Mouse (Mus musculus): Measurements from ENCODE around the gene Esm1.

Esm1 gene

DNA sequence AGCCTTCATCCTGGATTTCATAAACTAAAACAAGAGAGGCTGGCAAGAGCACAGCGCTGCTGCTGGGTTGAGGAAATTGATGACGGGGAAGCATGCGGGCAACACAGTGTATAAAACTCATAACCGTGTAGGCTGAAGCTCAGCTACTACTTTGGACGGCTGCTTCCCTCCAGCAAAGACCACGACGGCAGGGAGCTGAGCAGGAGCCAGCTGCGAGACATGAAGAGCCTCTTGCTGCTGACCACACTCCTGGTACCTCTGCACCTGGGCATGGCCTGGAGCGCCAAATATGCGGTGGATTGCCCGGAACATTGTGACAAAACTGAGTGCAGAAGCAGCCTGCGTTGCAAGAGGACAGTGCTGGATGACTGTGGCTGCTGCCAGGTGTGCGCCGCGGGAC, at the start of gene Esm1:
Gene Esm1, plus strand, starts transcription at position 36 of the 400 bp plus-strand sequence.
- DNase-seq (ENCODE audit: low spot score) = no peak

DNA sequence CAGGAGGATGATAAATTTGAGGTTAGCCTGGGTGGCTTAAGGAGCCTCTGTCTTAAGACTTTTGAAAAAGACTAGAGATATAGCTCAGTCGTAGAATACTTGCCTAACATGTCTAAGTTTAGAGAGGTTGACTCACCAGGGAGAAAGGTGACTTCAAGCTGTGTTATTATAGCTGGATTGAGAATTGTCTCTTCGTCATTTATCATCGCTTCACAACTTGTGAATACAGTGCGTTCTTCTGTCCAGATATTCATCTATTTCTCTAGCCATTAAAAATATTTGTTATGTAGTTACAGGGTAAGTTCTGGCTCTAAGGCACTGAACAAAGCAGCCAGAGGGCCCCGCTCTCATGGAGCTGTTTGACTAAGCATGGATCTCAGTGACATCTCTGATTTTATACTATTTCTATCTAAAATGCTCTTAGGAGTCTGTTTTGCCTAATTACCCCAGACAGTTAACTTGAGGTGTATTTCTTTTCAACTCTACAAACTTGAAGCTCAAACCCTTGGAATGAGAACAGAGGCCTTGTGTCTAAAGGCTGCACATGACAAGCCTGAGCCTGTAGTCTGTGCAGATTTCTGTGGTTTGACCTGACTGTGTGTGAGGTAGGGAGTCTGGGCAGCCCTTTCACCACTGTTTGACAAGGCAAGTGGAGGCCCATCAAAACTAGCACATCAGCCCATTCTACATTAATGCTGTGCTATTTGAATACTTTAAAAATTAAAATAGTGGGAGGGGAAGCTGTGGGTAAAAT, 45.0 kb upstream of the Esm1 start:
- no peak for DNase-seq (ENCODE audit: low spot score)

- no peak for DNase-seq (ENCODE audit: low spot score)
Observed at GRCm38 (mm10) chr13:113168018-113168534, 41.4 kb upstream of the Esm1 start.

- no peak for DNase-seq (ENCODE audit: low spot score)
Observed at GRCm38 (mm10) chr13:113170256-113170655, 39.2 kb upstream of the Esm1 start.

DNA sequence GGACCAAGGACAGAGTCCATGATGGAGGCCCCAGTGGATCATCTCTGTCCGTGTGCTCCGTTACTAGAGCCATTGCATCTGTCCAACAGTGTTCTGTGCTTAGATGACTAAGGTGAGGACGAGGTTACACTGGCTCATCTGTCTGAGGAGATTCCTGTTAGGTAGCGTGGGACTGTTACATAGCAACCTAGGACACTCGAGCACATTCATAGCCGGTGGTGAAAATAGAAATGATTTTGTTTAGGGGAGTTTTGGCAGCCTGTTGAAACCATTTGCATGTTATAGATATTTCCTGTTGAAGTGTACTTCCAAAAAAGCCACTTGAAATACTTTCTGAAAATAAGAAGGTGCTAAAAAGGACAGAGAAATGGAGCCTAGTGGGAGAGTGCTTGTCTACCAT, 35.3 kb upstream of the Esm1 start:
- no peak for DNase-seq (ENCODE audit: low spot score)

GRCm38 (mm10) chr13:113183310-113183709, 26.1 kb upstream of the Esm1 start:
- DNase-seq (ENCODE audit: low spot score) = no peak

GRCm38 (mm10) chr13:113183720-113184119, 25.7 kb upstream of the Esm1 start:
- DNase-seq (ENCODE audit: low spot score) = no peak

DNA sequence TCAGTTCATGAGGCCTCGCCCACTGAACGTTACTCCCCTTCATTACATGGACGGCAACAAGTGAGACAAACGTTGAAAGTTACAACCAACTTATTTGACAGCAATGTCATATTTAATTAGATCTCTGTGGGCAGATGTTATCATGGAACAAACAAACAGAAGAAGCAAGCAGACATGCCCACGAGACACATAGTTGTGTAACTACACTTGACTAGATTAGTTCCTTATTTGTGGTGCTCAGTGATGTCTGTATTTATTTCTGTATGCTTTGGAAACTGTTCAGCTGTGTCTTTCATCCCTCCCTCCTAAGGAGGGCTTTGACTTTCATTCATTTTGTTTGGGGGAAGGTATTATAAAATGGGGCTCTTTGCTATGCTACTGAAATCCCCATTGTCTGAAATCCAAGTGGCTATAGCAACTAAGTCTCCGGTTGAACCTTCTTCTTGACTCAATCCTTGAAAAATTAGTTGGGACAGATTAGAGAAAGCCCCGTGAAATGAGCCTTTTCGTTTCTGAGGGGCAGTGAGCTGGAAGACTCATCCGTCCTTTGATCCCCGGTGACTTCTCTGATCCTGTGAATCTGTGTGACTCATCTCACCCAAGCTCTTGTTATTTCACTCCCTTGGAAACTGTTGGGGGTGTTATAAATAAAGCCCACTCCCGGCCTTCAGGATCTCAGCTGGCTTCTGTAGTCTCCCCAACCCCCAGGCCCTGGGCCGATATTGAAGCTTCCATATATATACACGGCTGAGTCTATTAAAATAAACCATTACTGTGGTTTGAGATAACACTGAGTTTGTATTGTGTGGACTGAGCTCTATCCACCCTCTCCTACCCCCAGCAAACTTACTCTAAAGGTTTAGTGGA, 12.4 kb upstream of the Esm1 start:
- no peak for DNase-seq (ENCODE audit: low spot score)

- no peak for DNase-seq (ENCODE audit: low spot score)
Observed at GRCm38 (mm10) chr13:113197872-113198502, 11.5 kb upstream of the Esm1 start.

DNA sequence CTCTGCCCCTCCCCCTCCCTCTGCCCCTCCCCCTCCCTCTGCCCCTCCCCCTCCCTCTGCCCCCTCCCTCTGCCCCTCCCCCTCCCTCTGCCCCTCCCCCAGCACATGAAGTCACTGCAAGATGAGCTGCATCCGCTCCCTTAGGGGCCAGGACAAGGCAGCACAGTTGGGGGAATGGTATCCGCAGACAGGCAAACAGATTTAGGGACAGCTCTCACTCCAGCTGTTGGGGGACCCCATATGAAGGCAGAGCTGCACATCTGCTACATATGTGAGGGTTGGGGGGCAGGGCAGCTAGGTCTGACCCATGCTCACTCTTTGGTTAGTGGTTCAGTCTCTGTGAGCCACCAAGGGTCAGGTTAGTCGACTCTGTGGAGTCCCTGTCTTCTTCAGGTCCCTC, 10.1 kb upstream of the Esm1 start:
- no peak for DNase-seq (ENCODE audit: low spot score)

GRCm38 (mm10) chr13:113200726-113201125, 8.7 kb upstream of the Esm1 start:
- no peak for DNase-seq (ENCODE audit: low spot score)

DNA sequence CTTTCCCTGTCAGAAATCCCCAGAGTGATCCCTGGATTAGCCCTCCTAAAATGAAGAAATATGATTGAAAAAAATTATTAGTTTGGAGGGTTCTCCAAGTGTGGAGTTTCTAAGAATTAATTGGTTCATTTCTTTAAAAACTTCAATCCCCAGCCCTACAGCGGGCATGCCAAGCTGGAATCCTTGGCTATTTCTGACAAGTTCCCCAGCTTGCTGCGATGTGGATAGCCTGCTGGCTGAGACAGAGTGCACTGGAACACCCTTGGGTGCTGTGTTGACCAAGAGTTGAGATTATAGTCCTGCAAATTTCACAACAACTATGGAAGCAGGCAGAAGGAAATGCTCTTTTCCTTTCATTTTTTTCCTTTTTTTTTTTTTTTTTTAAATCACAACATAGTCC, 7.8 kb upstream of the Esm1 start:
- no peak for DNase-seq (ENCODE audit: low spot score)

GRCm38 (mm10) chr13:113202184-113202583, 7.3 kb upstream of the Esm1 start:
- no peak for DNase-seq (ENCODE audit: low spot score)

DNA sequence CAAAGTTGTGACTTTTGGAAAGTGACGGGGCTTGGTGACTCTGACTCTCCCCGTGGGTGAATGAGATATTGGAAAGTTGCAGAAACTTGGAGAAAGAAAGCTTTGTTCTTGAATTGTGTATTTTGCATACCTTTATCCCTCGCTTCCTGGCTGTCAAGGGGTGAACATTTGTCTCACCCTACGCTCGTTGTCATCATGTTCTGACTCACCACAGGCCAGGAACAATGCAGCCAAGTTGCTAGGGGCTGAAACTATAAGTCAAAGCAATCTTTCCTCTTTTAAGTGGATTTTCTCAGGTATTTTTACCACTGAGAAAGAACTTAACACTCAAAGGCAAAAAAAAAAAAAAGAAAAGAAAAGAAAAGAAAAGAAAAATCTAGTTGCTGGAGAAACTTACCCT, 6.3 kb upstream of the Esm1 start:
- no peak for DNase-seq (ENCODE audit: low spot score)

- DNase-seq (ENCODE audit: low spot score) = no peak
Observed at GRCm38 (mm10) chr13:113205346-113205745, 4.1 kb upstream of the Esm1 start.

DNA sequence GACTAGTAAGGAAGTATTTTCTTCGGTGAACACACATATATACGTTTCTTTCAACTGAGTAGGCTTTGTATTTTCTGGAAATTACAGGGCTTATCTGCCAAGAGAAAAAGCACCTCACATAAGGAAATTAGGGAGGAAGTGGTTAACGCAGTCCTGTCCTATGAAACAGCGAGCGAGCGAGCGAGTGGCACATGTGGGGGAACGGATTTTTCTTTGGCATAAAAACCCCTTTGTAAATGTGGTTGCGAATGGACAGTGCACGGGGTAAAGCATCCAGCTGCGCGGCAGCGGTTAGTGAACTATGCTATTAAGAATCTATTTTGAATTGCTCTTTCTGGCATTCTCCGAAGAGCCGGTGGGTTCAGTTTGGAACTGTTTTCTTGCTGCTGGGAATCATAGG, 1.9 kb downstream of the Esm1 start:
- DNase-seq (ENCODE audit: low spot score) = no peak

DNA sequence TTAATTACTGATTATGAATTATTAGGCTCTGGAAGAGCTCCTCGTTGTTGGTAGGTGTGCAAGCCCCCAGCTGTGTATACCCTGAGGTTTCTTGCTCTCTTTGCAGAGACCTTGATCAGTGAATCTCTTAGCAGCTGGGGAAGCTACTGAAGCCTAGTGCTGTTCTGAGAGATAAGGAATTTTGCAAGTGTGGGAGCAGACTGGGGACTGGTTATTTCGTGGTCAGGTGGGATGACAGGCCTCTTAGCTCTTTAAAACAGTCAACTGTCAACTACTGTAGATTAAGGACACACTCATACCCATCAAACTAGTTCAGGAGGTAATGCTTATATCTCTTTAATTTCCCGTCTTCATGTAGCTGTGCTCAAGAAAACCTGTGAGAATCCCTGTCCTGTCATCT, 2.9 kb downstream of the Esm1 start:
- no peak for DNase-seq (ENCODE audit: low spot score)

DNA sequence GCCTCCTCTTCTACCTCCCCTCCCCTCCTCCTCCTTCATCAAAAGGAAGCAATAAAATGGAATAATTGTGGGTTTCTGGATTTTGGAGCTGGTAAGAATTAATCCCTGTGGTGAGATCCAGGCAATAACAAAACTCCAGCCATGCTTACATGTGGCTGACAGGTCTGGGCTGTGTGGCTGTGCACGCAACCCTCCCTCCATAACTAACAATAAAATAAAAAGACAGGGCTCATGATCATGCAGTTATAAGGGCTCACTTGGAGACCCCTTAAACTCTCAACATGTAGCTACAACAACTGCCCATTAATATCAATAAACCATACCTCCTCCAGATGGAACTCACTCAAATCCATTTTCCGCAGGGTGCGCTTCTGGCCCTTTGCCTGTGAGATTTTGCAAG, 4.4 kb downstream of the Esm1 start:
- DNase-seq (ENCODE audit: low spot score) = no peak

DNA sequence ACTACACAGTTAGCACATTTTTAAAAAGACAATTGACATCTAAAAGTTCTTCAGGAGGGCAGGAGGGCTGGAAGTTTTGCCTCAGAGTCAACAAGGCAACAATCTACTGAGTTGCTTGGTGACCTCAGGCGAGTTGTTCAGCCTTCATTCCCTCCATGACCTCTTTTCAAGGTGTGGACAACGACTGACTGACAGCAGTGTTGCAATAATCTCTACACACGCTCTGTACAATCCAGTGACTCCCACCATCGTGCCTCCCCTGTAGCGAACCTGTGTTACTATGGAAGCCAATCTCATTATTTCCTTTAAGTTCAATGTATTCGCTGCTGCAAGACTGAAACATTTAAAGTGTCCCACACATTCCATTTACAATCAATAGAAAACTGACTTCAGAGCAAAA, 12.4 kb downstream of the Esm1 start:
- DNase-seq (ENCODE audit: low spot score) = no peak

GRCm38 (mm10) chr13:113224105-113224504, 14.6 kb downstream of the Esm1 start:
- no peak for DNase-seq (ENCODE audit: low spot score)

DNA sequence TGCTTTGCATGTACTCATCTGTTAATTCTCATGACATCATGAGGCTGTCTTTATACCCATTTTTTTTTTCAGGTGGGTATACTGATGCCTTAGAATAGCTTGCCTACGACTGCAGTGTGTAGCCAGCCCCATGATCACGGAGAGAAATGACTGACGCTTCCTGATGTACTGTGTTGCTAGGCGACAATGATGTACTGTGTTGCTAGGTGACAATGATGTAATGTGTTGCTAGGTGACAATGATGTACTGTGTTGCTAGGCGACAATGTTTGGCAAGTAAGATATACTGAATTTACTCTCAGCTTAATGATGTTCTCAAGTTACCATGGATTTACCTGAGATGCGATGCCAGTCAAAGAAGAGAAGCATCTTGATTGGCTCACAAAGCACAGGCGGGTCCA, 16.4 kb downstream of the Esm1 start, which contains the start of gene Gzmk:
Gene Gzmk, minus strand, starts transcription at position 98 of the 400 bp plus-strand sequence.
- DNase-seq (ENCODE audit: low spot score) = peak; percentile 27

DNA sequence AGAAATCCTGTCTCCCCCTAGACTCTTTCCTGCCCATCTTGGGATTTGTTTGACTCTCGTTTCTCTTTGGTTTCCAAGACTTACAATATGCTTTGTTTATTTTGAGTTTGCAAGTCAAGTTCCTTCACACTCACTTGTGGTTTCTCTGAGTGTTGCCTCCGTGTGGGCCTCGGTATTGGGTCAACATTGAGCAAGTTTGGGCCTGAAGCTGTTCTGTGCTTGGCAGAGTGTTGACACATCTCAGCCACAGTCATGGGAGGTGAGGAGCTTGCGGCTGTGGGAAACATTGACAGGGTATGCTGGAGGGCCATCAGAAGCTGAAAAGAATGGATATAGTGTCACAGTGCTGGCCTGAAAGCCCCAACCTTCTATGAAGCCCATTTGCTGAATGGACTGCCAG, 17.6 kb downstream of the Esm1 start:
- no peak for DNase-seq (ENCODE audit: low spot score)

Measured in retina, embryonic 14.5 days (tissue).